Mouse (Mus musculus) lung, postnatal 4 days (tissue): ENCODE results near the gene Wbp2.
"Not testable (repeated sequence)": the region's sequence is repeated elsewhere in the genome, so short reads cannot be mapped to it uniquely, and the experiment has no call there.

Source experiments
- DNase-seq, 2 experiments: peaks; one replicate each; pipeline ENCODE4 v3.0.0; 2021

Gene Wbp2

DNA sequence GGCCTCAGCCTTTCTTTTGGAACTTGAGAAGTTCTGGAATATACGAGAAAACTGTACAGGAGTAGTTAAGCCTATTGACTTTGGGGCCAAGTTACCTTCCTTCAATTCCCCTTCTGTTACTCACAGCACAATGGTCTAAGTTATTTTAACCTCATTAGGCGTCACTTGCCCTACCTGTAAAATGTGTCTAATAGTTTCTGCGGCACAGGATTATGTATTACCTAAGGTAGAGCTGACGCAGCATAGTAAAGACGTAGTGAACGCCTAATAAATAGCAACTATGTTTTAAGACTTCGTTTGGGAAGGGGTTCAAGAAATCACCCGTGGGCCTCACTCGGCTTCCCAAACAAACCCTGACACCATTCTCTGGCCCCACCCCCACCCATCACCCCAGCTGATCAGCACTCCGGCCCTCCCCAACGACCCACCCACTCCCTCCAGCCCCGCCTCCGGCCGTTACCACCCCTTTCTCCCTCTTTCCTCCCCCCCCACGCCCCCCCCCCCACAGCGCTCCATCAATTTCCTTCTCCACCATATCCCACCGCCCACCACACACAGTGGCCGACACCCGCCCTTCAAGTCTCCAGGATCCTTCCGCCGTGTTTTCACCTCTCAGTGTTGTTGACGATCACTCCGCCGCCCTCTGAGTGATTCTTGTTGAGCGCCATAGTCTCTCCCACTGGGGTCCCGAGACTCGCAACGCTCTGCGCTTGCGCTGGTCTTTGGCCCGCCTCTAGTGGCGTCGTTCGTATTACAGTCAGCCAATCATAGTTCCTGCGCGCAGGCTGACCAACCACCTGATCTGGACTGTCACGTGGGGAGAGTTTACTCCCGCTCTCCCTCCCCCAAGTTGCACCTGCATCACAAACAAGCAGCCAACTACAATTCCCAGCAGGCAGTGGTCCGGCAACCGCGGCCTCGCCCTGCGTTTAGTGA lies at the start of gene Wbp2:
TSS of gene Wbp2 (minus strand) at position 738 of the 936 bp plus-strand sequence.
- DNase-seq, result peak; percentile 98 to 99

DNA sequence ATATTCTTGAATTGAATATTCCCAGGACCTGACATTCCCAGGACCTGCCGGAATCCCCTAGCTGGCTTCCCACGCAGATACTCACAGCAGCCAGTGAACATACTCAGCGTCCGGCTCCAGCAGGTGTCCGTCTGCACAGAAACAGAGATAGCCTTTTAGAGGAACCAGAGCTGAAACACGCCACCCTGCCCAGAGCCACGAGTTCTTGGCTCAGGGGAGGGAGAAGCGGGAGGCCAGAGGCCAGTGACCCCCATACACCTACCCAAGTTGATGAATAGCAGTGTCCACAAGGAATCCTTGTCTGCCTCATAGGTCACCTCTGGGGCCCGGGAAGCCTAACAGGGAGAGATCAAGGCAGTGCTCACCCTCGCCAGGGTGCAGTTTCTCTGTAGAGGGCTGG lies 47.4 kb upstream of the Wbp2 start:
- no peak for DNase-seq

DNA sequence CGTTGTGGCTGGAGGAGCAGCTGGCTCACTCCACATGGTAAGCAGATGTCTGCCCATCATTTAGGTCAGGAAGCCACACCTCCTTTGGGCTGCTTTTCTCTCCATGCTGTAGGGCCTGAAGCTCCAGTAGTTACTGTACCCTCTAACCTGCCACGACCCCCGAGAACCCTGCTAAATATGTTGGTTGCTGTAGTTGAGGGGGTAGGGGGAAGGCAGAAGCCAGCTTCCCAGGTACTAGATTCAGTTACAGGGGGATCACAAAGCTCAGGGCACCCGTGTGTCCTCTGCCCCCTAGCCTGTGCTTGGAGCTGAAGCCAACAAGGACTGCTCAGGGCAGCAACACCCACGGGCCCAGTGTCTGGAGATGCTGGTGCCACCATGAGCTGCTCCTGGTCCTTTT lies 46.7 kb upstream of the Wbp2 start:
- DNase-seq, result no peak

DNA sequence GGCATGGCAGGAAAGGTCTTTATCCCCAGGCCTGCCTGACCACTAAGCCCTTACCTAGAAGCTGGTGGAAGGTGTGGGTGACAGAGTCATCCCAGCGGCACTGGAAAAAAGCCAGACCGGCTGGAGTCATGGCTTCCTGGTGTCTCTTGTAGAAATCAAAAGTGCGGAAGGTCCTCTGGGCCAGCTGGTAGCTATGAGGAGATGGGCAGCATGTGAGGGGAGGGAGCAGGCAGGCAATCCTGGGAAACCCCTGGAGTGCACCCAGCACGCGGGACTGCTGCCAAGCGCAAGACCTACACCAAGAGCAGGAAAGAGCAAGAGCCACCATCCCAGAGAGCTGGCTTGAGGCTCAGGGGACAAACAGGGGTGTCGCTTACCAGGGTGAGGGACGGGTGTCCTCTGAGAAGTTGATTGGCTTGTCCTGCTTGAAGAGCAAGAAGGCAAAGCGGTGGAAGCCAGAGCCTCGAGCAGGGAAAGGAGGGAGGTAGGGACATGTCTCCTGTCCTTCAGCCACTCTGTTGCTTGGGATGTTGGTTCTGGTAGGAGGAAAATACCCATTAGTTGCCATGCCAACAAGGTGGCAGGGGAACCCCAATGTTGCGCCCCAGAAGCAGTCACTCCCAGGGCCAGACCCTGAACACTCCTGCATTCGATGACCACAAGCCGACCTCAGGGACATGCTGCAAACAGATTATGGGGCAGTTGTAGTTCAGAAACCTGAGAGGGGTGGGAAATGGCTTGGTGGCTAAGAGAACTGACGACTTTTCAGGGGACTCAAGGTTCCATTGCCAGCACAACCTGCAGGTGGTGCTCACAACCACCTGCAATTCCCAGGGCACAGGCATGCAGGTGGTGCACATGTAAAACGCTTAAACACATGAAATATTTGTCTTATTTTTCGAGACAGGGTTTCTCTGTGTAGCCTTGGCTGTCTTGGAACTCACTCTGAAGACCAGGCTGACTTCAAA lies 45.9 kb upstream of the Wbp2 start:
- DNase-seq, result peak in 1 of 2 experiments; percentile 56

DNA sequence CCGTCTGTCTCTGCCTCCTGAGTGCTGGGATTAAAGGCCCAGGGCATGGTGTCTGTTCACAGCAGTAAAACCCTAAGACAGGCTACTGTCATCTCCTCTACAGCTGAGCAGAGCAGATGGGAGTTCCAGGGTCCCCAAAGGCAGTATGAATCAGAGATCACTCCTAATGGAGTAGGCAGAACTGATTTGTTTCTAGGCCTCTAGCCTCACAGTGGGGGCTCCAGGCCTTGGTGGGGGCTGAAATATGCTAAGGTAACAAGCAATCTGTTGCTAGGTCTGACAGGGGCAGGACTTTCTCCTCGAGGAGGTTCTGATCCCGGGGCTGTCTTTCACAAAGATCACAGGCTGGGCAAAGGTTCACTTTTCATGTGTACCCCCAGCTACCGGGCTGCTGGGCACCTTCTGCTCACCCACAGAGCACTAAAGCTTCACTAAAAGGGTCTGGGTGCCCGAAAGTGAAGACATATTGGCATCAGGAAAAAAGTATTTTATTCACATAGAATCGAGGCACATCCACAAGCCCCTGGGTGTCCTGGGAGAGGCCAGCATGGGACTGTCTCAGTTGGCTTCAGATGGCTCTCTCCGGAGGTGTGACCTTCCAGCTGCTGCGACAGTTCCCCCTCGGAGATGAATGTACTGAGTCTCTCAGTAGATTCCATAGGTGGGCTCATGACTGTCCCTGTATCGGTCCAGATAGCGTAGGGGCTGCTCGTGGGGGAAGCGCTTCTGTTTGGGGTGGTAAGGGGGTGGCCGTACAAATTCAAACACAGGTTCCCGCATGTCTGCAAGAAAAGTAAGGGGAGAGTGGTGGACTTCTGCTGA lies 44.8 kb upstream of the Wbp2 start:
- DNase-seq, result peak in 1 of 2 experiments; percentile 23

DNA sequence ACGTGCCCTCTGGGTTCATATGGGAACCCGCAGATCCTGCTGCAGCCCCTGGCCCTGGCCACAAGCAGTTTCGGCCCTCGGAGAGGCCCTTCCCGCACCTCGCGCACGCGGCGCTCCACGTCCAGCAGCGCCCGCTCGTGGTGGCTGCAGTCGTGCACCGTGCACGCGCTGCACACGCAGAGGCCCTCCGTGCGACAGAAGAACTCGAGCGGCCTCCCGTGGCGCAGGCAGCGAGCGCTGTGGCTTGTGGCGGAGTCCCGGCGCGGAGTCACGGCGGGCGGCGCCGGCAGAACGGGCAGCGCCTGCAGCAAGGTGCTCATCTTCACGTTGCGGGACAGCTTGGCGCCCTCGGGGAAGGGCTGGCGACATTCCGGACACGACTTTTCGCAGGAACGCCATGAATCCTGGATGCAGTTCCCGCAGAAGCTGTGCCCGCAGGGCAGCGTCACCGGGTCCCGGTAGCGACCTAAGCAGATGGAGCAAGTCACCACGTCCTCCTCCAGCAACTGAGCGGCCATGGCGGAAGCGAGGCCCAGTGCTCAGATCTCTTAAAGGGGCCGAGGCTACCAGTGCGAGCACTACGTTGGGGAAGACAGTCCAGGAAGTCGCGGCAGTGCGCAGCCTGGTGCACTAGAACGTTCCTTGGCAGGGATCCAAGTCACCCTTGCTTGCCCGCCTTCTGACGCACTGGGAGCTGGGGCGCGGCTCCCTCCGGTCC lies 43.9 kb upstream of the Wbp2 start, which contains the start of gene Trim65:
TSS of gene Trim65 (minus strand) at position 641 of the 718 bp plus-strand sequence.
- peak; percentile 93 to 94 for DNase-seq

DNA sequence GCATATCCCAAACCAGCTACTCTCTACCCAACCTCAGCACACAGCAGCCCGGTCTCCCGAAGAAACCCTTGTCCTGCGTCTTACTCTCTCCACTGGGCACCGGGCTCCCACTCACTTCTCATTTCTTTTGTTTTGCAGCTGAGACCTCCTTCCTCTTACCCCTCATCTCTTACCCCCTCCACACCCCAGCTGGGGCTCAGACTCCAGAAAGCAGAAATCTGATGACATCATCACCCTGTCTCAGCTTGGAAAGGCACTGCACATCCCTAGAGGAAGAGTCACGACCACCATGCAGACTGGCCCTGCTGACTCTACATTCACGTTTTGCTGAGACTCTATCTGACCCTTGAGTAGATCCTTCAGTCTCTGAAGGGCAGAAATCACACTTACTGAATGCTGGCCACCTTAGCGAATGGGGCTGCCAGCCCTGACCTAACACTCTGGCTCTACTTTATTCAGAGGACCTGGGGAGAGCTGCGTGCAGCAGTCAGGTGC lies 43.2 kb upstream of the Wbp2 start:
- DNase-seq, result peak in 1 of 2 experiments; percentile 25

DNA sequence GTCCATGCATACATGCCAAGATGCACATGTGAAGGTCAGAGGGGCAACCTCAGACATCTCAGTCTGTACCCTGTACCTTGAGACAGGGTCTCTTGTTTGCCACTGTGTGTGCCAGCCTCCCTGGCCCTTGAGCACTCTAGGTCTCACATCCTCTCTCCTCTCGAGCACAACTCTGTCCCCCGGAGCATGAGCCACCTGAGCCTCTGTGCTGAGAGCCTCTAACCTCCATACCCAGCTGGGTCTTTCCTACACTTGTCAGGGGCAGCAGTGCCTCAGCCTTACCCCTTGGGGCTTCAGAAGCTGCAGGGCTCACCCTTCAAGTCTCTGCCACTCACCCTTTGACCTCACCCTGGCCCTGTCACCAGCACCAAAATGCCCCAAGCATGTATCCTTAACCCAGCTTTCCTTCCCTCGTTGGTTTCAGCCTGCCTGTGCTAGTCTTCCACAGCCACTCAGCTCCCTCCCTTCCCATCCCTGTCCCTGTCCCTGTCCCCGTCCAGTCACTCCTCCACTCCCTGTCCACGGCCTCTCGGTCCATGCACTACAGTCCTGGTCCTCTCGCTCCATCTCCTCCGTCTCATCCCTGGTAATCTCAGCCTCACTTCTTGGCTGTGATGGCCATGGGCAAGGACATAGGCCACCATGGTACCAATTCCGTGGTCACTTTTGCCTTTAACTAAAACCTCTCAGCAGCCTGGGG lies 42.4 kb upstream of the Wbp2 start:
- no peak for DNase-seq

DNA sequence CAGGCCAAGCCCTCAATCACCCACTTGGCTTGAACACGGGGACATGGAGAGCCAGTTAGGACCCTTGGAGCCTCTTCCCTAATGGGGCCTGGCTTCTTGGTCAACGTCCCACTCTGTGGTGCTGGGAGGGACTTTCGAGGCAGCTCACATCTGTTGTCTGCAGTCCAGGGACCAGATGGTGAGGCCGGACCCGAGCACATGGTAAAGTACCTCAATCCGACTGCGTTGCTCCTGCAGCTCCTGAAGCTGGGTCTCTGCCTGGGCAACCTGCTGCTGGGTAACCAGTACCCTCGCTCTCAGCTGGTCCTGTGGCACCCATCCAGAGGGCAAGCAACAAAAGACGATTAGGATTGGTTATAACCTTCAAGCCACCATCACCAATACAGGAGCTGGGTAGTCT lies 41.2 kb upstream of the Wbp2 start:
- peak in 1 of 2 experiments; percentile 65 for DNase-seq

DNA sequence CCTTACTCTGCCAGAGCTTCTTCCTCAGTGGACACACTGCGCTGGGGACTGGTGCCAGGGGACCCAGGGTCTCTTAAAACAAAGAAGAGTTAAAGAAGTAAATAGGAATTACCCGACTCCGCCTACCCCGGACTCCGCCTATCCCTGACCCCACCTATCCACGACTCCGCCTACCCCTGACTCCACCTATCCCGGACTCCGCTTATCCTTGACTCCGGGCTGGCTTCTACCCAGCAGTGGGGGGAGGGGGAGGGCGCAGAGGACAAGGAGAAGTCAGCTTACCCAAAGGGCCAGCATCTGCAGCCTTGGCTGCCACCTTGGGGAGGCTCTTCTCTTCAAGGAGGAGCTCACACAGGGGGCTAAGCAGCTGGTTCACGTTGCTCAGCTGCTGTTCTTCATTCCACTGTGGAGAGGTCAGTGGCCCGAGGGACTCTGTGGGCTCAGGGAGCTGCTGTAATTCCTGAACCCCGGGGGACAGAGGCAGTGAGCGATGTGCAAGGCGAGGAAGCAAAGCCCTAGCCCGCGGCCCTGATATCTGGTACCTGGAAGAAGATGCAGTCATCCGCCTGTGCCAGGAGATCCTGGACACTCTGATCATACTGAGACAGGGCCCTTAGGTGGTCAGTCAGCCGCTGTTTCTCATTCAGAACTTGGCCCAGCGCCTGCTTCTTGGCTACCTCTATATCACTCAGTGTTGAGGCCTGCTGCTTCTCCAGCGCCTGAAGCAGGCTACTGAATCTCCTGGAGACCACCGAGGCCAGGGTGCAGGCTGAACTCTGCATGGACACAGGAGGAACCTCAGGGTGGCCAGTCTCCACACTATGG lies 40.6 kb upstream of the Wbp2 start, which contains the start of gene Trim47:
TSS of gene Trim47 (minus strand) at position 55 of the 825 bp plus-strand sequence.
- peak; percentile 87 to 95 for DNase-seq

DNA sequence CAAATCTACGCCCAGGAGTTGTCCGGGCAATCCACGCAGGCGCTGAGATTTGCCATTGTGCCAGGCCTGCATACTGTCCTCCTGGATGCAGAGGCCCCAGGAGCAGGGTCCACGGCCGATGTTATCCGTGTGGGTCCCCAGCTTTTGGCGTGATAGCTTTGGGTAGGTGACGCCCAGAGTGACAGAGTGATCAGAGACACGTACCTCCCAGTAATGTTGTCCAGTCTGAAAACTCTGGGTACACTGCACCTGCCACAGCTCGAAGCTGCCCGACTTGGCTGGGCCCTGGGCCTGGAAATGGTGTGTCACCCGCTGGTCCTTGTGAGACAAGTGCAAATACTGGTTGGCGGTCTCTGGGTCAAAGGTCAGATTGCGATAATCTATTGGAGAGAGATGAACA lies 39.5 kb upstream of the Wbp2 start:
- no peak for DNase-seq

DNA sequence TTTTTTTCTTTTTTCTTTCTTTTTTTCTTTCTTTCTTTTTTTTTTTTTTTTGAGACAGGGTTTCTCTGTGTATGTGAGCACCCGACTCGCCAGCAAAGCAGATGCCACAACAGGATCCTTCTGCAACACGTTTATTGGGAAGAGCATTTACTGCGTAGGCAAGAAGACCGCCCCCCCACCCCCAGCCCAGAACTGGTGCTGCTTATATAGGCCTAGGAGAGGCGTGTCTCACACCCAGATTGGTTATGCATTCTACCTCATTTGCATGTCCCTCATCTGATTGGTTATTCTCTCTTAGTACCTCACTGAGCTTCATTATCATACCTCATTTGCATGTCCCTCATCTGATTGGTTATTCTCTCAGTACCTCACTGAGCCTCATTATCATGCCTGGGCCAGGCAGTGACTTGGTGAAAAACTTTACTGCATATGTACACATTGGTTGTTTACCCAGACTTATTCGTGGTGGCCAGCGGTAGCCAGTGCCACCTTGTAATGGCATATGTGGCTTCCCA lies 35.0 kb upstream of the Wbp2 start:
- not testable (repeated sequence) for DNase-seq

DNA sequence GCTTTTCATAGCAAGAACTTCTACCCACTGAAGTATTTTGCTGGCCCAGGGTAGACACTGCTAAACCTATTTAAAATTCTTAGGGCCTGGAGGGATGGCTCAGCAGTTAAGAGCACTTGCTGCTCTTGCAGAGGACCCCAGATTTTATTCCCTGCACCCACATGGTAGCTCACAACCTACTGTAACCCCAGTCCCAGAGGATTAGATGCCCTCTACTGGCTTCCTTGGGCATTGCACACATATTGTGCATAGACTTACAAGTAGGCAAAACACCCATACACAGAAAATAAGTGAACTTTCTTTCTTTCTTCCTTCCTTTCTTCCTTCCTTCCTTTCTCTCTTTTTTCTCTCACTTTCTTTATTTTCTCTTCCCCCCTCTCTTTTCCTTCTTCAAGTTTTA lies 31.0 kb upstream of the Wbp2 start:
- DNase-seq, result no peak

DNA sequence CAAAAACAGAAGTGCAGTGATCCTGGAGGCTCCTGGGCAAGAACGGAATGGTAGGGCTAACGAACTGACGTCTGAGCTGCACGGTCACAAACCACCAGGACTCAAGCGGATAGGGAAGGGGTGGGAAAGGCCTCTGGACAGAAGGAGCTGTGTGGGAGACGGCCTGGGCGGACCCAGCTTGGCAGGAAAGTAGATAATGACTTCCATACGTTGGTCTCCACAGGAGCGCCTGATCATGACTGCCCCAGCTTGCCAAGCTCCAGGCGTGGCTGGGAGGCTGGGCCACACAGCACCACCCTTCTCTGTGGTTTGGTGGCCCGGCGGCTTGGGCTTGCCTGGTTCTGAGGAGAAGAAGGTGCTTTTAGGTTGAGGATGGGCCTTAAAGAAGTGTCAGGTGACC lies 30.4 kb upstream of the Wbp2 start:
- peak in 1 of 2 experiments; percentile 25 for DNase-seq

DNA sequence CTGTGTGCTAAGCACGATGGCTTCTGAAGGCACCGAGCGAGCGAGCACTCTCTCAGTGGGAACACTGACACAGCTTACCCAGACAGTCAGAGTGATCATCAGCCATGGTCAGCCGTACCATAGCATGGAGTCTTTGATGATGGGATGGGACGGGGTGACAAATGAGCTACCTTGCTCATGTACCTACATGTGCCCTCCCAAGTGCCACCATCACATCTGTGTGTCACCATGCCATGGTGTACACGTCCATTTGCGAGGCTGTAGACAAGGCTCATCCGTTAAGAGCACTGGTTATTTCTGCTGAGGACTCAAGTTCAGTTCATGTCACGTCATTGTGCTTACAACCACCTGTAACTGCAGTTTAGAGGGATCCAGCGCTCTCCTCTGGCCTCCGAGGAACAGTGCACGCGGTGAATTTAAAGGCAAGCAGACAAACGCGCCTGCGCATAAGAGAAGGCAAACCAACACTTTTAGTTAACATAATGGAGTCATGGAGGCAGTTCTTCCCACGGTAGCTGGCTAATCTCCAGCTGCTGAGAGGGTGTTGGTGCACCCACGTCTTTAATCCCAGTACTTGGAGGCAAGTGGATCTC lies 24.9 kb upstream of the Wbp2 start:
- peak in 1 of 2 experiments; percentile 24 for DNase-seq

DNA sequence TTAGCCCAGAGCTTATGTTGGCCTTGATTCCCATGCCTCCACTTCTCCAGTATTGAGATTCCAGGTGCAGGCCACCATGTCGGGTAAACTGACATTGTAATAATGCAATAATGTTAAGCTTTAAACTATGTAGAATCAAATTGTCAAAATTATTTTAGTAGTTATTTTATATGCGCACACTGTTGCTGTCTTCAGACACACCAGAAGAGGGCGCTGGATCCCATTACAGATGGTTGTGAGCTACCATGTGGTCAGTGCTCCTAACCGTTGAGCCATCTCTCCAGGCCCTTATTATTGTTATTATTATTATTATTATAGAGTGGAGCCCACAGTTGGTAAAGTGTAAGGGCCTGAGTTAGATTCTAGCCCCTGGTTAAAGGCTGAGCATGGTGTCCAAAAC lies 24.3 kb upstream of the Wbp2 start:
- DNase-seq, result no peak

DNA sequence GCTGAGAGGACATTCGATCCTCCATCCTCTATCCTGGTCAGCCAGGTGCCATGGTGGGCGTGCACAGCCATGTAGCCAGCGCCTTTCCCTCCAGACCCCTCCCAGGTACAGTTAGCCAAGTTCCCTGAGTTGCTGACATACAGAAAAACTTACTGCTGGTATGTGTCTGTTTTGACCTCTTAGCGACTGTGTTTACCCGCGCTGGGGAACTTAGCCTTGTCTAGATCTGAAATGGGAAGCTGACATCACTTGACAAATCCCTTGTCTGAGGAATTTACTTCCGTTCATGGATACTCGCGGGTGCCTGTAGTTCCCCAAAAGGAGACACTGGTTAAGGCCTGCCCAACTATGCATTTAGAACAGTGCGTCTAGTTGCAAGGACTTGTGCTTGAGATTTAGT lies 23.7 kb upstream of the Wbp2 start:
- peak; percentile 55 to 60 for DNase-seq

DNA sequence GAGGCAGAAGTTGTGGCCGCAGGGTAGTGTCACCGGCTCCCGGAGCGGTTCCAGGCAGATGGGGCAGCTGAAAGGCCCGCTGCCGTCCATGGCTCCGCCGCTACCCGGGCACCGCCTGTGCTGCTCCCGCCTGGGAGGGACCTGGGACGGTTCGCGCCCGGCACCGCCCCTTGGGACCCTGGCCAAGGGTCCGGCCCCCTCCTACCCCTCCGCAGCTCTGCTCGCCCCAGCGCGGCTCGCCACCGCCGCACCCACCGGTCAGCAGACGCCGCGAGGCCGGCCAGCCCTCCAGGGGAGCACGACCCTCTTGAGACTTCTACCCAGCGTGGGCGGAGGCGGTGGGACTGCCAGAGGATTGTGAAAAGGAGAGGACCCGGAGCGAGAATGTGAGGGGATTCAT lies 23.3 kb upstream of the Wbp2 start:
- peak; percentile 83 to 90 for DNase-seq

DNA sequence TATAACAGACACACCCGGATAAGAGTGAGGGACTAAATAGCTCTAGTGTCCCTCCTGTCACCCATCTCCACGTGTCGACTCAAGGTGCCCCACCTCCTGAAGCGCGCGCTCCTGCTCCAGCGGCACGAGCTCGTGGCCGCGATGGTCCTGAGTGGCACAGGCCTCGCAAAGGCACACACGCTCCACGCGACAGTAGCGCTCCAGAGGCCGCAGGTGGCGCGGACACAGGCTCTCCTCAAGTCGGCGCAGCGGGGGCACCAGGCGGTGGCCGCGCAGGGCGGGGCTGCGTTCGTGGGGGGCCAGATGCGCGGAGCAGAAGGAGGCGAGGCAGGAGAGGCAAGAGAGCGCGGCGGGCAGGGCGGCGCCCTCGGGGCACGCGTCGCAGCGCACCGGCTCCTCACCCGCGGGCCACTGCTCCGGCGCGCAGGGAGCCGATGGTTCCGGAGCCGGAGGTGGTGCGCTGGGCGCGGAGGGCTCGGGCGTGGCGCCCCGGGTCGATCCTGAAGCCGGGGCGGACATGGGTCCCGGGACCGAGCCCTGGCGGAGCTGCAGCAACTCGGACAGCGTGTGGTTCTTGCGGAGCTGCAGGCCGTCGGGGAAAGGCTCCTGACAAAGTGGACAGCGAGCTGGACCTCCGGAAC lies 22.8 kb upstream of the Wbp2 start:
- peak; percentile 55 to 67 for DNase-seq
